Mouse (Mus musculus): ENCODE measurements around the gene Gm21987. TPM values are rescaled to one million over a fixed set of nuclear protein-coding genes. Genes with fewer than 3 reads are reported as not detected.

The Gm21987 gene
- total and polyA plus RNA-seq, 2 experiments from 2014 or later = 6.2 TPM; not detected in 1

- Histone ChIP-seq H3K4me2 (ENCODE audit: low read depth, low read length) (no peak overlapping the region), H3K4me3 (ENCODE audit: low read depth, low read length) (no peak overlapping the region), H3K9me3 (replicated peaks; ENCODE audit: control insufficient read depth, low read length) (0 out of 2 replicates have a peak, but pooled peaks cover 4% of the 10 kb centered on the region), H3K36me3 (replicated peaks; ENCODE audit: control insufficient read depth, insufficient read depth, low read length) (no peaks in the 10 kb centered on the region), H3K9ac (replicated peaks; ENCODE audit: low read depth, low read length) (no peak overlapping the region), H3K27me3 (ENCODE audit: control insufficient read depth, insufficient read depth, low read length) (no peaks in the 10 kb centered on the region), H3K27ac (ENCODE audit: low read depth) (no peak overlapping the region), H3K4me1 (ENCODE audit: control insufficient read depth, insufficient read depth) (no peaks in the 10 kb centered on the region)
- no peak for TF ChIP-seq CTCF (IDR thresholded peaks at IDR 0.05; ENCODE audit: low read depth)
- TF ChIP-seq EP300 (IDR thresholded peaks at IDR 0.05; ENCODE audit: low read depth) = no peak
- DNase-seq (ENCODE audit: low spot score) (no peak), ATAC-seq (ENCODE audit: insufficient read depth, low read depth) (no peak)
- WGBS = 66% methylated on average over 5 of the region's 5 CpGs
These were observed 39.6 kb upstream of the Gm21987 start for GRCm38 (mm10) chr16:38307221-38307605.

GRCm38 (mm10) chr16:38307651-38308050, 39.2 kb upstream of the Gm21987 start:
- H3K4me1 ChIP-seq (ENCODE audit: control insufficient read depth, insufficient read depth) = no peaks in the 10 kb centered on the region
- no peak overlapping the region for H3K9ac ChIP-seq (replicated peaks; ENCODE audit: low read depth, low read length)
- H3K36me3 ChIP-seq (replicated peaks; ENCODE audit: control insufficient read depth, insufficient read depth, low read length) = no peaks in the 10 kb centered on the region
- DNase-seq (ENCODE audit: low spot score) (no peak), ATAC-seq (ENCODE audit: insufficient read depth, low read depth) (no peak)
- no peak overlapping the region for H3K4me3 ChIP-seq (ENCODE audit: low read depth, low read length)
- no peak overlapping the region for H3K27ac ChIP-seq (ENCODE audit: low read depth)
- no peak for TF ChIP-seq CTCF (IDR thresholded peaks at IDR 0.05; ENCODE audit: low read depth)
- H3K4me2 ChIP-seq (ENCODE audit: low read depth, low read length) = no peak overlapping the region
- H3K9me3 ChIP-seq (replicated peaks; ENCODE audit: control insufficient read depth, low read length) = 0 out of 2 replicates have a peak, but pooled peaks cover 4% of the 10 kb centered on the region
- 61% methylated on average over 7 of the region's 7 CpGs for WGBS
- H3K27me3 ChIP-seq (ENCODE audit: control insufficient read depth, insufficient read depth, low read length) = no peaks in the 10 kb centered on the region

- no peaks in the 10 kb centered on the region for H3K4me1 ChIP-seq (ENCODE audit: control insufficient read depth, insufficient read depth)
- H3K9me3 ChIP-seq (replicated peaks; ENCODE audit: control insufficient read depth, low read length) = 0 out of 2 replicates have a peak, but pooled peaks cover 4% of the 10 kb centered on the region
- H3K27me3 ChIP-seq (ENCODE audit: control insufficient read depth, insufficient read depth, low read length) = no peaks in the 10 kb centered on the region
- H3K4me2 ChIP-seq (ENCODE audit: low read depth, low read length) = no peak overlapping the region
- no peak overlapping the region for H3K9ac ChIP-seq (replicated peaks; ENCODE audit: low read depth, low read length)
- TF ChIP-seq CTCF (IDR thresholded peaks at IDR 0.05; ENCODE audit: low read depth) = no peak
- no peak for TF ChIP-seq EP300 (IDR thresholded peaks at IDR 0.05; ENCODE audit: low read depth)
- H3K36me3 ChIP-seq (replicated peaks; ENCODE audit: control insufficient read depth, insufficient read depth, low read length) = no peaks in the 10 kb centered on the region
- 79% methylated on average over 11 of the region's 11 CpGs for WGBS
- no peak for ATAC-seq (ENCODE audit: insufficient read depth, low read depth)
- H3K27ac ChIP-seq (ENCODE audit: low read depth) = no peak overlapping the region
- DNase-seq (ENCODE audit: low spot score) = no peak
- no peak overlapping the region for H3K4me3 ChIP-seq (ENCODE audit: low read depth, low read length)
These were observed 38.6 kb upstream of the Gm21987 start for GRCm38 (mm10) chr16:38308195-38308594.

GRCm38 (mm10) chr16:38318492-38318891, 28.3 kb upstream of the Gm21987 start:
- Histone ChIP-seq H3K9me3 (replicated peaks; ENCODE audit: control insufficient read depth, low read length) (no peaks in the 10 kb centered on the region), H3K36me3 (replicated peaks; ENCODE audit: control insufficient read depth, insufficient read depth, low read length) (no peaks in the 10 kb centered on the region), H3K27me3 (ENCODE audit: control insufficient read depth, insufficient read depth, low read length) (no peaks in the 10 kb centered on the region), H3K27ac (ENCODE audit: low read depth) (no peak overlapping the region), H3K4me1 (ENCODE audit: control insufficient read depth, insufficient read depth) (no peaks in the 10 kb centered on the region), H3K4me3 (ENCODE audit: low read depth, low read length) (no peak overlapping the region), H3K9ac (replicated peaks; ENCODE audit: low read depth, low read length) (no peak overlapping the region), H3K4me2 (ENCODE audit: low read depth, low read length) (no peak overlapping the region)
- TF ChIP-seq CTCF (IDR thresholded peaks at IDR 0.05; ENCODE audit: low read depth) = no peak
- WGBS = 71% methylated on average over 9 of the region's 9 CpGs
- ATAC-seq (ENCODE audit: insufficient read depth, low read depth) = no peak
- no peak for DNase-seq (ENCODE audit: low spot score)

GRCm38 (mm10) chr16:38319087-38319486, 27.8 kb upstream of the Gm21987 start:
- Histone ChIP-seq H3K9me3 (replicated peaks; ENCODE audit: control insufficient read depth, low read length) (no peaks in the 10 kb centered on the region), H3K9ac (replicated peaks; ENCODE audit: low read depth, low read length) (no peak overlapping the region), H3K36me3 (replicated peaks; ENCODE audit: control insufficient read depth, insufficient read depth, low read length) (no peaks in the 10 kb centered on the region), H3K27me3 (ENCODE audit: control insufficient read depth, insufficient read depth, low read length) (no peaks in the 10 kb centered on the region), H3K4me1 (ENCODE audit: control insufficient read depth, insufficient read depth) (no peaks in the 10 kb centered on the region), H3K4me3 (ENCODE audit: low read depth, low read length) (no peak overlapping the region), H3K27ac (ENCODE audit: low read depth) (no peak overlapping the region), H3K4me2 (ENCODE audit: low read depth, low read length) (no peak overlapping the region)
- DNase-seq (ENCODE audit: low spot score) (no peak), ATAC-seq (ENCODE audit: insufficient read depth, low read depth) (no peak)
- WGBS = 90% methylated on average over 4 of the region's 4 CpGs
- TF ChIP-seq EP300 (IDR thresholded peaks at IDR 0.05; ENCODE audit: low read depth) (no peak), CTCF (IDR thresholded peaks at IDR 0.05; ENCODE audit: low read depth) (no peak)

- no peak for ATAC-seq (ENCODE audit: insufficient read depth, low read depth)
- H3K27ac ChIP-seq (ENCODE audit: low read depth) = no peak overlapping the region
- H3K9me3 ChIP-seq (replicated peaks; ENCODE audit: control insufficient read depth, low read length) = no peaks in the 10 kb centered on the region
- no peaks in the 10 kb centered on the region for H3K36me3 ChIP-seq (replicated peaks; ENCODE audit: control insufficient read depth, insufficient read depth, low read length)
- no peak overlapping the region for H3K9ac ChIP-seq (replicated peaks; ENCODE audit: low read depth, low read length)
- TF ChIP-seq EP300 (IDR thresholded peaks at IDR 0.05; ENCODE audit: low read depth) (no peak), CTCF (IDR thresholded peaks at IDR 0.05; ENCODE audit: low read depth) (peak; percentile 64)
- peak overlapping the region; percentile 30; the same call in 1 of the 2 replicates for H3K4me2 ChIP-seq (ENCODE audit: low read depth, low read length)
- WGBS = 26% methylated on average over 17 of the region's 17 CpGs
- DNase-seq (ENCODE audit: low spot score) = no peak
- no peaks in the 10 kb centered on the region for H3K4me1 ChIP-seq (ENCODE audit: control insufficient read depth, insufficient read depth)
- no peaks in the 10 kb centered on the region for H3K27me3 ChIP-seq (ENCODE audit: control insufficient read depth, insufficient read depth, low read length)
- no peak overlapping the region for H3K4me3 ChIP-seq (ENCODE audit: low read depth, low read length)
These were observed 25.3 kb upstream of the Gm21987 start for GRCm38 (mm10) chr16:38321452-38321935.
